Mouse (Mus musculus) forebrain, embryonic 14.5 days (tissue): Measurements from ENCODE around the gene Myom1. TPM values are rescaled to one million over a fixed set of nuclear protein-coding genes. Genes with fewer than 3 reads are reported as not detected.

Experiments used
- ATAC-seq: fragments of 200-750 bp; cut with Nextera tagmentation; 2 replicates; pipeline ENCODE4 v1.8.0; 2017; ENCODE audit warnings: mild to moderate bottlenecking, moderate library complexity
- DNase-seq: peaks from one replicate; pipeline ENCODE4 v3.0.0-alpha.2; 2015; ENCODE audit warnings: low spot score
- H3K27ac ChIP-seq: fragments of 300-500 bp; sonication (generic); 2 replicates; pipeline ENCODE4 v1.5.1; 2014; ENCODE audit warnings: low read depth, mild to moderate bottlenecking, control low read depth, low read length, moderate library complexity
- H3K27me3 ChIP-seq: fragments of 300-500 bp; sonication (generic); replicated peaks from 2 replicates; pipeline ENCODE4 v1.6.1; 2014; ENCODE audit warnings: low read length, control low read depth, mixed read lengths; ENCODE audit not compliant: control insufficient read depth, insufficient read depth
- H3K36me3 ChIP-seq: fragments of 300-500 bp; sonication (generic); 2 replicates; pipeline ENCODE4 v1.6.1; 2014; ENCODE audit warnings: low read length, control low read depth; ENCODE audit not compliant: control insufficient read depth, insufficient read depth
- H3K4me1 ChIP-seq: fragments of 300-500 bp; sonication (generic); 2 replicates; pipeline ENCODE4 v1.6.1; 2014; ENCODE audit warnings: antibody characterized with exemption, low read length, control low read depth; ENCODE audit not compliant: control insufficient read depth, insufficient read depth
- H3K4me2 ChIP-seq: fragments of 300-500 bp; sonication (generic); 2 replicates; pipeline ENCODE4 v1.6.1; 2014; ENCODE audit warnings: mild to moderate bottlenecking, control low read depth, low read length
- H3K4me3 ChIP-seq: fragments of 300-500 bp; sonication (generic); 2 replicates; pipeline ENCODE4 v1.5.1; 2014; ENCODE audit warnings: low read depth, low read length, control low read depth
- H3K9ac ChIP-seq: fragments of 300-500 bp; sonication (generic); 2 replicates; pipeline ENCODE4 v1.6.1; 2014; ENCODE audit warnings: mild to moderate bottlenecking, low read length, control low read depth, moderate library complexity
- H3K9me3 ChIP-seq: fragments of 300-500 bp; sonication (generic); replicated peaks from 2 replicates; pipeline ENCODE4 v1.6.1; 2016; ENCODE audit warnings: low read length, control low read depth, mixed read lengths; ENCODE audit not compliant: control insufficient read depth
- WGBS: fragments of 180-500 bp; shearing (Covaris S2); extraction: QIAGEN DNeasy Blood & Tissue Kit; methylation state at CpG from one replicate; pipeline ENCODE4 v1.1.7; 2014; 5-methylcytosine and 5-hydroxymethylcytosine counted together
- polyA plus RNA-seq: library from polyadenylated mRNA; unstranded; fragments of >200 nt; fragmentation: Nextera tagmentation; extraction: Ambion mirVana; gene quantifications from 2 replicates; pipeline ENCODE4 v1.2.1, GENCODE M21; 2014

The Myom1 gene
- polyA plus RNA-seq, 1 experiment from 2014 or later: 1.0 TPM

GRCm38 (mm10) chr17:71018616-71019308 is 16.3 kb downstream of the Myom1 start:
- H3K27ac ChIP-seq: no peak overlapping the region
- WGBS: 88% methylated on average over 15 of the region's 15 CpGs

GRCm38 (mm10) chr17:71019309-71019655 is 16.8 kb downstream of the Myom1 start:
- no peaks in the 10 kb centered on the region for H3K4me1 ChIP-seq
- no peaks in the 10 kb centered on the region for H3K36me3 ChIP-seq
- no peak overlapping the region for H3K27ac ChIP-seq
- no peak overlapping the region for H3K4me2 ChIP-seq
- no peaks in the 10 kb centered on the region for H3K27me3 ChIP-seq
- no peaks in the 10 kb centered on the region for H3K9me3 ChIP-seq
- ATAC-seq: no peak
- no peak for DNase-seq
- 41% methylated on average over 6 of the region's 6 CpGs for WGBS
- no peak overlapping the region for H3K9ac ChIP-seq
- no peak overlapping the region for H3K4me3 ChIP-seq

More at GRCm38 (mm10) chr17:71018616-71019308, 16.3 kb downstream of the Myom1 start:
- H3K4me2 ChIP-seq: no peak overlapping the region
- no peaks in the 10 kb centered on the region for H3K4me1 ChIP-seq
- no peaks in the 10 kb centered on the region for H3K36me3 ChIP-seq
- H3K9me3 ChIP-seq: no peaks in the 10 kb centered on the region
- H3K27me3 ChIP-seq: no peaks in the 10 kb centered on the region
- no peak overlapping the region for H3K9ac ChIP-seq
- H3K4me3 ChIP-seq: no peak overlapping the region
- DNase-seq (no peak), ATAC-seq (no peak)

DNA sequence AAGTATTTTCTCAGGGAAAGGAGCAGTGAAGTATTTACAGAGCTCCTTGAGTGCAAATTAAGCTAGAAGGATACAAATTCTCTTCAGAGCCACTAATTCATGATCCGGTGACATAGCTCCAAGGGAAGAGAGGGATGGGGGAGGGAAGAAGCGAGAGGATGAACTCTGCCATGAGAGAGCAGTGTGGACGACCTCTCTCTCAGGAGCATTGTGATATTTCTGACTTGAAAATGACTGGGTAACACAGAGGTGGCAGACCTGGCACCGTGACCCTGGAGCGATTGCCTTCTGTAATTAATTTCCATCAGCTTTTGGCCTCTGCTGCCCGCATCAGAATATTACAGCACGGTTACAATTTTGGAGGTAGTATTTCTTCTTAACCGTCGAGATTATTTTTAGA is 17.4 kb downstream of the Myom1 start:
- no peaks in the 10 kb centered on the region for H3K36me3 ChIP-seq
- H3K27me3 ChIP-seq: no peaks in the 10 kb centered on the region
- no peak overlapping the region for H3K4me3 ChIP-seq
- ATAC-seq: no peak
- no peaks in the 10 kb centered on the region for H3K4me1 ChIP-seq
- no peak for DNase-seq
- H3K9me3 ChIP-seq: no peaks in the 10 kb centered on the region
- no peak overlapping the region for H3K27ac ChIP-seq
- 67% methylated on average over 9 of the region's 9 CpGs for WGBS
- H3K4me2 ChIP-seq: no peak overlapping the region
- no peak overlapping the region for H3K9ac ChIP-seq

- Histone ChIP-seq H3K27me3 (no peaks in the 10 kb centered on the region), H3K4me2 (no peak overlapping the region), H3K4me3 (no peak overlapping the region), H3K9ac (no peak overlapping the region), H3K4me1 (no peaks in the 10 kb centered on the region), H3K36me3 (no peaks in the 10 kb centered on the region), H3K9me3 (no peaks in the 10 kb centered on the region), H3K27ac (no peak overlapping the region)
- ATAC-seq: no peak
- 89% methylated on average over 13 of the region's 13 CpGs for WGBS
- no peak for DNase-seq
Observed at GRCm38 (mm10) chr17:71022841-71023240, 20.4 kb downstream of the Myom1 start.

- Histone ChIP-seq H3K27ac (no peak overlapping the region), H3K4me3 (no peak overlapping the region), H3K4me1 (no peaks in the 10 kb centered on the region), H3K4me2 (no peak overlapping the region), H3K27me3 (no peaks in the 10 kb centered on the region), H3K9me3 (no peaks in the 10 kb centered on the region), H3K36me3 (no peaks in the 10 kb centered on the region), H3K9ac (no peak overlapping the region)
- WGBS: 92% methylated on average over 10 of the region's 10 CpGs
- DNase-seq (no peak), ATAC-seq (no peak)
Observed at GRCm38 (mm10) chr17:71024071-71024470, 21.6 kb downstream of the Myom1 start.

DNA sequence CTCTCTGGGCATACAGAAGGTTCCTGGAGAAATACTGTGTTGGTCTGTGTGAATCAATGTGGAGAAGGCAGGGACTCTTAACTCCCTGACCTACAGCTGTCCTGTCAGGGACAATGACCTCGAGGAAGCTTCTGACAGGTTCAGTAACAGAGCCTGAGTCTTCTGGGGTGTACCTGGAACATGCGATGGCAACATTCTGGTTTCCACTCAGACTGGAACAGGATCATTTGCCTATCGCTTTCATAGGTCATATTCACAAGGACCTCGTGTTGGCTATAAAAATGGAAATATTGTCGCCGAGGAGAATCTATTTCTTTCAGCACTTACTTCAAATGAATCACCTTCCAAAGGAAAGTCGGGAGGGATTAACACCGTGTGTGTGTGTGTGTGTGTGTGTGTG is 23.5 kb downstream of the Myom1 start:
- Histone ChIP-seq H3K4me2 (no peak overlapping the region), H3K36me3 (no peaks in the 10 kb centered on the region), H3K27me3 (no peaks in the 10 kb centered on the region), H3K4me3 (no peak overlapping the region), H3K4me1 (no peaks in the 10 kb centered on the region), H3K9ac (no peak overlapping the region), H3K9me3 (no peaks in the 10 kb centered on the region), H3K27ac (no peak overlapping the region)
- ATAC-seq (no peak), DNase-seq (no peak)
- 82% methylated on average over 8 of the region's 8 CpGs for WGBS

GRCm38 (mm10) chr17:71027186-71027585 is 24.8 kb downstream of the Myom1 start:
- Histone ChIP-seq H3K4me2 (no peak overlapping the region), H3K9me3 (no peaks in the 10 kb centered on the region), H3K27ac (no peak overlapping the region), H3K4me3 (no peak overlapping the region), H3K4me1 (no peaks in the 10 kb centered on the region), H3K9ac (no peak overlapping the region), H3K36me3 (no peaks in the 10 kb centered on the region), H3K27me3 (no peaks in the 10 kb centered on the region)
- ATAC-seq: no peak
- 94% methylated on average over 3 of the region's 3 CpGs for WGBS
- no peak for DNase-seq

- Histone ChIP-seq H3K9me3 (no peaks in the 10 kb centered on the region), H3K36me3 (no peaks in the 10 kb centered on the region), H3K9ac (no peak overlapping the region), H3K27ac (no peak overlapping the region), H3K27me3 (no peaks in the 10 kb centered on the region), H3K4me3 (no peak overlapping the region), H3K4me1 (no peaks in the 10 kb centered on the region), H3K4me2 (no peak overlapping the region)
- no peak for ATAC-seq
- WGBS: 89% methylated on average over 10 of the region's 10 CpGs
- no peak for DNase-seq
Observed at GRCm38 (mm10) chr17:71032719-71033118, 30.3 kb downstream of the Myom1 start.

DNA sequence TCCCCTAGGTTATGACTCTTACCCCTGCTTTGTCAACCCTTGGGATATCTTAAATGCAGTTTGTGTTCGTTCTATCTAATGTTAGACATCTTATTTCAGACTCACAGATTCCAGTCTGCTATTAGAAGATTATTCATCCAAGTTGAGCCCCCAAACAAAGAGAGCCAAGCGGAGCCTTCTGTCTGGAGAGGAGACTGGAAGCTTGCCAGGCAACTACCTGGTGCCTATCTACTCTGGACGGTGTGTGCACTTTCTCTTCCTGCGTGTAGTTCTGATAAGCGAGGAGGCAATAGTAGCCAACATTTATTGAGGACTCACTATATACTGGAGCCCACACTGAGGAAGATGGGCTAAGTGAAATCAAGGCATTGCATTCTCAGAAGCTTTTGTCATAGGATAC is 32.0 kb downstream of the Myom1 start:
- no peaks in the 10 kb centered on the region for H3K36me3 ChIP-seq
- no peak overlapping the region for H3K27ac ChIP-seq
- no peaks in the 10 kb centered on the region for H3K4me1 ChIP-seq
- H3K27me3 ChIP-seq: no peaks in the 10 kb centered on the region
- H3K4me2 ChIP-seq: no peak overlapping the region
- DNase-seq: no peak
- H3K4me3 ChIP-seq: no peak overlapping the region
- no peaks in the 10 kb centered on the region for H3K9me3 ChIP-seq
- ATAC-seq: no peak
- WGBS: 77% methylated on average over 5 of the region's 5 CpGs
- no peak overlapping the region for H3K9ac ChIP-seq
